Mouse (Mus musculus) mature B cell (primary cell): ENCODE results near the gene Pknox1.
"Not testable (repeated sequence)": the region's sequence is repeated elsewhere in the genome, so short reads cannot be mapped to it uniquely, and the experiment has no call there.

ENCODE experiments used
- in situ Hi-C: fragments of 300-500 bp; cut with MboI; formaldehyde crosslinking; loops from 2 replicates; pipeline ENCODE4 v1.14.3; 2019

Pknox1 gene

DNA sequence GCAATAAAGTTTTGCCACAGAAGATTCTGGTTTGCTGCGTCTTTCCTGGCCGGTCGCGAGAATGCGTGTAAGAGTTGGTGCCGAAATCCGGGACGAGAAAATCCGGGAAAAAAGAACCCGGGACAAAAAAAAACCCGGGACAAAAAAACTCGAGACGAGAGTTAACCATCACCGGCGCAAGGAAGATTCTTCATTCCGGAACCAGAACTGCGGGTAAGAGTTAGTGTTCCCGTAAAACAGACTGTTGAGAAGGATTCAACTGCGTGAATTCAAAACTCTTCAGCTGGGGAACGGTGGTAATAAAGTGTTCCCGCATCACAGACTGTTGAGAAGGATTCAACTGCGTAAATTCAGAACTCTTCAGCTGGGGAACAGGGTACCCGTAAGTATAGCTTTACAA lies 11.9 kb upstream of the Pknox1 start:
- in situ Hi-C loops, result not testable (repeated sequence)

DNA sequence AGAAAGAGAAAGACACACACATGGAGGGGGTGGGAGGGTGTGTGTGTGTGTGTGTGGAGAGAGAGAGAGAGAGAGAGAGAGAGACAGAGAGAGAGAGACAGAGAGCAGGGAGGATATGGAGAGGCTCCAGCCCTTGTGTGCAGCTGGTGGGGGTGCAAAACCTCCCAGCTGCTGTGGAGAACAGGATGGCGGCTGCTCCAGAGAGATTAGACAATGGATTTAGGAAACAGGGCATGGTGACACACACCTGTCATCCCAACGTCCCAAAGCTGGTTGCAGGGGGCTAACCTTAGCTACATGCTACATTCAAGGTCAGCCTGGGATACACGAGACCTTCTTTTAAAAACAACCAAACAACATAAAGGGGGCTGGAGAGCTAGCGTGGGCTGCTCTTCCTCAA lies 8.3 kb upstream of the Pknox1 start:
- in situ Hi-C loops, result no loop called here

DNA sequence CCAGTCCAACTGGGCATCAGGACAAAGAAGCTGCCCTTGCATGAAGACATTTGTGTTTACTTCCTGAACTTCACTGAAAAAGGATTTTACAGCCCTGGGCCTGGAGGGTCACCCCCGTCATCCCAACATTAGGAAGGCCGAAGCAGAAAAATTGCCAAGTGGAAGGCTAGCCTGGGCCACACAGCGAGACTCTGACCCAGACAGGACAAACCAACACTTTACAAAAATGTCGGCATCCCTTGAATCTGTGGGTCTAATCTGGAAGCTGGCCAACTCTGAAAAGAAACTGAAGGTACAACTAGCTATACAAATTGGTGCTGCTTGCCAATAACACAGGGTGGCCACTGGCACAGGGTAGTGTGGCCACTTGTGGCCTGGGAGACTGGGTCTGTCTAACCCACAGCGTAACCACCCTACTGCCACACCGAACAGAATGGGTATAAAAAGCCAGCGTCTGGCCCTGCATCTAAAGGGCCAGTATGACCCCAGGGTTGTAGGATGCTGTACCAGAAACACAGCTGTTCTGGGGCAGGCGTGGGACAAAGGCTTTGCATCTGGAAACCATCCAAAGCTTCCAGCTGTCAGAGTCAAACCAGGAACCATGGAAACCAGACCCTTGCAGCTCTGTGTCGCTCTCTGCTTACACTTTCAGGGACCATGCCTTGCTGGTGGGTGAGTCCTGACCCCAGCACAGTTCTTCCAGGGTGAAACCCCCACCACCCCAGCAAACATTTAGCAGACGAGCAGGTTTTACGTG lies 7.2 kb upstream of the Pknox1 start:
- in situ Hi-C loops, result no loop called here

DNA sequence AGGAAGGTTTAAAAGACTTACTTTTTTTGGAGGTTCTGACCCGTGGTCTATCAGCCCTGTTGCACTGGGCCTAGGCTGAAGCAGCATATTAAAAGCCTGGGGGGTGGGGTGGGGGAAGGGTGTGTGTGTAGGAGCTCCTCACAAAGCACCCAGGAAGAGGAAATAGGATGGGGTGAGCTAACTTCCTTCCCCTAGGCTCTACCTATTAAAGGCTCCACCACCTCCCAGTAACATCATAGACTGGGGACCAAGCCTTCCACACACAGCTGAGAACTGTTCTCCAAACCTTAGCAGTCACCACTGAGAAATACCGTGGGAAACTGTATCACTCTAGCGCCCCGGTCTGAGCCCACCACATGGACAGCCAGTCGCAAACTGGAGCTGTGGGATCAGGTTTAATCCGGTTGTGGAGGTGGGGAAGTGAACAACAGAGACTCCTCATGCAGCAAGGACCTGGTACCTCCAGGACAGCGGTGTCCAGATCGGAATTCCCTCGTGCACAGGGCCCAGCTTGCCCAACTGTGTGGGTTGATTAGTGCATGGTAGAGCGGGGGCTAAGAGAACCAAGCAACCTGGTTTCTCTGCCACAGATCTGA lies 6.5 kb upstream of the Pknox1 start:
- in situ Hi-C loops, result no loop called here

DNA sequence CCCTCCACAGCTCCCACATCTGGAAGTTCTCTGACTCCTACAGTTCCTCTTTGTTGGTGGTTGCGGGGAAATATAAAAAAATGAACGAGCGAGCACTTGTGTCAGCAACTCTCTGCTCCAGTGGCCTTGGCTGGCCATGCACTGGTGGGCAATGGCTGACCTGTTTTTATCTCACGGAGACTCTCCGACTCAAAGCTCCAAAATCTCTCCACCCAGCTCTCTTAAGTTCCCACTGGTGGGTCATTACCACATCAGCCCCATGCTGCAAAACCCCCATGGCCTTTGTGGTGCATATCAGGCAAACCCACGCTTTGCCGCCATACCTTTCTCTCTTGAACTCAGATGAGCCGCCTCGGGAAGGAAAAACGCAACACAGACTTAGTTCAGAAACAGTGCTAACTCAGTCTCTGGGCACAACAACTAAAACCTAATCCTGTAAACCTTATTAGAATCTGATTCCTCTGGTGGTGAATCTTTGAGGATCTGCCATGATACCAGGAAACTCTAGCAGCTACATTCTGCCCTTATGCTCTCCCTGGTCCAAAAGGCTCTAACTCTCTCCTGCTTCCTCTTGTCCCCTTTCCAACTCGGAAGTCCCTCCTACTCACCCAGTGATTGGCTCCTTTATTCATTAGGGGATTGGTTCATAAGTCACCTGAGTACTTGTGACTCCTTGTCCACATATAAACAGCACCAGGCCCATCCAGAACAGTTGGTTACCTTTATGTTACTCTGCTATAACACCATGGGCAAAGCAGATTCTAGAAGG lies 5.3 kb upstream of the Pknox1 start:
- in situ Hi-C loops, result no loop called here

DNA sequence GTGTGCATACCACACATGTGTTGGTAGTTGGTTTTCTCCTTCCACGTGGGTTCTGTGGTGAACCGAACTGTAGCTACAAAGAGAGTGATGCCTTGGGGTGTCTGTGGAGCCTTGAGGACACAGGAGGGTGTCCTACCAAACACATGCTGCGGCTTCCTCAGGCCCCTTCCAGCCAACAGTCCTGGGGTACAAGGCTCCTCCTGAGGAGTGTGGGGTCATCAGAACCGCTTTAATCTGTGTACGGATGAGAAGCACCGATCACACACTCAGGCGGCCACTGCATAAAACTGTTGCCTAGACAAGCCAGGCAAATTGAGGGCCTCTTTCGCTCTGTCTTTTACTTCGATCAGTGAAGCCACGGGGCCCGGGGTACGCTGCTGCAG lies 911 bp upstream of the Pknox1 start:
- in situ Hi-C loops, result loop anchor here (5.0 kb wide), 1 partner anchor 46 kb away; the partner anchor contains the start of gene Wdr4

DNA sequence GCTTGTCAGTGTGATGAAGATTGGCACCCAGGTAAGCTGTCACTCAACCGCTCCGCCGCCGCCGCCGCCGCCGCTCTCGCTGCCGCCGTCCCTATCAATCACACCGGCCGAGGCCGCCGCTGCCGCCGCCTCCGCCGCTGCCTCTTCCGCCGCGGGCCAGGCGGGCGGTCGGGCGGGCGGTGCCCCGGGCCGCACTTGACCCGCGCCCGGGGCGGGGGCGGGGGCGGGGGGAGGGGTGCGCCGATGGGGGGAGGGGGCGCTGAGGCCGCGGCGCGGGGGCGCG lies 265 bp downstream of the Pknox1 start:
- in situ Hi-C loops, result loop anchor here (5.0 kb wide), 1 partner anchor 47 kb away; the partner anchor contains the start of gene Wdr4

DNA sequence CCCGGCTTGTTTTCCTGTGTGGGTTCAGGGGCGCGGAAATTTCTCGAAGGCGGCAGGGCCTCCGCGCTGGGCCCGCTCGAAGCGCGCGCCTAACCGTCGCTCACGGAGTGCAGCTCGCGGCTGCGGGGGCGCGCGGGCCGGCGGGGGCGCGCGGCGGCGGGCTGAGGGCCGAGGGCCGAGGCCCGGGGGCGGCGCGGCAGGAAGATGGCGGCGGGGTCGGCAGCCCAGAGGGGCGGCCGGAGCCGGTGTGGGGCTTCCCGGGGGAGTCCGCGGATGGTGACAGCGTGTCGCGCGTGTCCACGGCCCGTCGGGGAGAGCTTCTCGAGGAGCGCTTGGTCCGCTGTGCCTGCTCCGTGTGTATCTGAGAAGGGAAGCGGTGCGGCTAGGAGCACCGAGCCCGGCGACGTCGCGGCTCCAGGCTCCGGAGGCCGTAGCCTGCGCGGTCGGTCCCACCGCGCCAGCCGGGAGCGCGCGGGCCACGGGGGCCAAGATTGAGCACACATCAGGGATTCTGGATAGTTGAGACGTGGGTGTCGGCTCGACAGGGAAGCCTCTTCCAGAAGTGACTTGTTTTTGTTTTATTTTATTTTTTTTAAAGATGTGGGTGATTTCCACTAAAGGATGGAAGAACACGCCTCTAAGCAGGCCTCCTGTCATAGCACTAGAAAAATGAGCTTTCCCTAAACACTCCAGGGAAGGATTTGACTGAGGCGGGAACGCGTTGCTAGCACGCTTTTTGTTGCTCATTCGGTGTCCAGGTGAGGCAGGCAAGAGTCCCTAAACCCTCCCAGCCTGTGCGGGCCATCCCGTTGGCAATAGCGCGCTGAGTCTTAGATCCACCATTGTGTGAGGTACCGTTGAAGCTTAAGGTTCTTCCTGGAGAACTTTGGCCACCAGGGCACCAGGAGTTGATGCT lies 865 bp downstream of the Pknox1 start:
- in situ Hi-C loops, result no loop called here

DNA sequence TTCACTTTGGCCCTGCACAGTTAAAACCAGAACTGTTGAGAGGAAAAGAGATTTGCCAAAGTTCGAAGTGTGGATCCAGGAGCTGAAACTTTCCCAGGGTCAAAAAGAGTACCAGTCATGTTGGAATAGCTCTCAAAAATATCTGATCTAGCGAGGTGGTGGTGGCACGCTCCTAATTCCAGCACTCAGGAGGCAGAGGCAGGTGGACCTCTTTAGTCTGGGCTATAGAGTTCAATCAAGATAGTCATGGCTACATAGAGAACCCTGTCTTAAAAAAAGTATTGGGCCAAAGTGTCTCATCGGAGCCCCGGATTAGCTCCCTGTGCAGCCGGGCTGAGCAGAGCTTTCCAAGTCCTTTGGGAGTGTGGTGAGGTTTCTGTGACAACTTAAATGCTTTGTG lies 1.7 kb downstream of the Pknox1 start:
- in situ Hi-C loops, result no loop called here

DNA sequence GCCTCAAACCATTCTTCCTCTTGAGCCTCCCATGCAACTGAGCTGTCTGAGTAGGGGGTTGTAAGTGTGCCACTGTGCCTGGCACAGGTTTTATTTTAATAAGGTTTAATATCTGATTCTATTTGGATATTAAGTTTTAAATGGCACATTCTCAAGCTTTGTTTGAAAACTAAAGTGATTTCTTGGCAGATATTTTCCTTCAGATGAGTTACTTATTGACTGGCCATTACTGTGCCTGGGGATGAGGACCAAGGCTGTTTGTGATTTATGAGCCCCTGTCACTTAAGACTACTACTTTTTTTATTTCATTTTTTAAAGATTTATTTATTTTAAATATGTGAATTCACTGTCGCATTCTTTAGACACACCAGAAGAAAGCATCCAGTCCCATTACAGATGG lies 5.2 kb downstream of the Pknox1 start:
- in situ Hi-C loops, result no loop called here

DNA sequence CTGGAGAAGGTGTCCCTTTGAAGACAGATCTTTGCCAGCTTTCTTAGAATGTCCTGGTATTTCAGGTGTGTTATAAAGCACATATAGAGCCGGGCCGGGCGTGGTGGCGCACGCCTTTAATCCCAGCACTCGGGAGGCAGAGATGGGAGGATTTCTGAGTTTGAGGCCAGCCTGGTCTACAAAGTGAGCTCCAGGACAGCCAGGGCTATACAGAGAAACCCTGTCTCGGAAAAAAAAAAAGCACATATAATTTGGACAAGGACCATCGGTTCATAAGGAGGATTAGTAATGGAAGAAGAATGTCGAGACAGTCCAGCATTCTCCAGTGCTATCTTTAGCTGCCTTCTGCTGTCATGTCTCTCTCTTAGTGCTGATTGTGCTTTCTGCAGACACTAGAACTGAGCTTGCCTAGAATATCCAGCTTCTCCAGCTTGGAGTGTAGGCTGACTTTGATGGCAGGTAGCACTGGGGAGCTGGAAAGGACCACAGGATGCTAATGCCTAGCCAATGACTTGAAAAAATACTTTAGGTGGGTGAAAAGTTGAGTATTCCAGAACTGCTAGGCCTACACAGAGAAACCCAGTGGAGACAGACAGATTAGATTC lies 5.9 kb downstream of the Pknox1 start:
- in situ Hi-C loops, result no loop called here

DNA sequence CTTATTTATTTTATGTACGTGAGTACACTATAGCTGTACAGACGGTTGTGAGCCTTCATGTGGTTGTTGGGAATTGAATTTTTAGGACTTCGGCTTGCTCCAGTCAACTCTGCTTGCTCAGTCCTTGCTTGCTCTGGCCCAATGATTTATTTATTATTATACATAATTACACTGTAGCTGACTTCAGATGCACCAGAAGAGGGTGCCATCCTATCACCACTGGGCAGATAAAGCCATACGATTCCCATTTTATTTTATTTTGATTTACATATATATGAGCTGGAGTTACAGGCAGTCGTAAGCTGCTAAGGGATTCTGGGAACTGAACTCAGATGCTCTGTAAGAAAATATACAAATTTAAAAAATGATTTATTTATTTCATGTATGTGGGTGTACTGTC lies 7.2 kb downstream of the Pknox1 start:
- in situ Hi-C loops, result no loop called here

DNA sequence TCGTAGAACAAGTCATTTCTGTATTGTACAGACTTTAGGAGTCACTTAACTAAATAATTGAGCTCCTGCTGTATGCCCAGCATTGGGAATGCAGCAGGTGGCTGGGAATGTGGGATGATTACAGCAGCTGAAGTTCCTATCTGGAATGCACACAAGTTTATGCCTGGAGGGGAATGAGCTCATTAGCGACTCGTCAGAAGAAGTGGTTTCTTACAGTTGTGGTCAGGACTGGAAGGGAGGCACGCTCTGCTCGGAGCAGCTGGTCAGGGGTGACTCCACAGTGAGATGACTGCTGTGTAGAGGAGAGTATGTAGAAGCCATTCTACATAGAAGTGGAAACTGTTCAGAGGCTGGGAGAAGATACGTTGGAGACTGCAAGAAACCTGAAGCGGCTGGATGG lies 10.1 kb downstream of the Pknox1 start:
- in situ Hi-C loops, result no loop called here

DNA sequence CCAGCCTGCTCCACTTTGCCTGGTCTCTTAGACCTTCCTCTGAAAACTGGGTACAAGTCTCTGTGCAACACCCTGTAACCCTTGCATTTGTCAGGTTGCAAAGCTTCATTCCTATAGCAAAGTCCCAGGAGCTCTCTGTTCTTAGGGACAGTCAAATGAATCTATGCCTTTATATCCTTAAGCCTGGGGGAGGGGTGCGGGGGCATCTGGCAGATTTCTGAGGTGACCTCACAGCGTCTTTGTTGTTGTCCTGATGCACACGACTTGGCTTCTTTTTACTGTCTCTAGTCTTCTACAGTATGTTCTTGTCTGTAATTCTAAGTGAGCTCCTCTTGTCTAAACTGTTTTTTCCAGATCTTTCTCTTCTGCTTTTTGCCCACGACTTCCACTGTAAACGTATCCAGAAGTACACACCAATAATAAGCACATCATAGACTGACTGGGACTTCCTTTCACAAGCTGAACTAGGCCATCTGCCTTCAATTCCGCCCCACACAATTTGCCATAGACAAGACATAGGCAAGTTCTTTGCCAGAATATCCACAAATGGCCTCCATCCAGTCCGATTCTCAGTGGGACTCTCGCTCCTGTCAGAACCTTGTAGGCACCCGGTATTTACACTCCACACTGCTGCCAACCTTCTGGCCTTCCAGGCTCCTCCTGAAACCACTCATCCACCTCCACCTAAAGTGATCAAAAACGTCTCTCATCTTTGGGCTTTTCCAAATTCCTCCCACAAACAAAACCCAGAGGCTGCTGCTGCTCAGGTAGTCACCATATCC lies 12.1 kb downstream of the Pknox1 start:
- in situ Hi-C loops, result no loop called here

DNA sequence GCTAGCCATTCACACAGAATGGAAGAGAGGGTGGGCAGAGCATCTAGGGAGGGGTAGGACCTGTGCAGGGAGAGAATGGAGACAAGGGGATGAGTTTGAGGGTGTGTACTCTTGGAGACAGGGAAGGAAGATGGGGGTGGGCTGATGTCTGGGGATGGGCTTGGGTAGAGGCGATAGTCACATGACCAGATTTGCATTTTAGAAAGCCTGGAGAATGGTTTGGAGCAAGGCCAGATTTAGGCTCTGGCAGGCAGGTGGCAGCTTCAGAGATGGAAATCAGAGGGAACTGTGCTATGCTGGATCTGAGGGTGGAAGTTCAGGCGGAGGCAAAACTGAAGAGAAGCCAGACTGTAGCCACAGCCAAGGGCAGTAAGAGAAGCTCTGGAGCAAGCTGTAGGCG lies 15.8 kb downstream of the Pknox1 start:
- in situ Hi-C loops, result no loop called here

DNA sequence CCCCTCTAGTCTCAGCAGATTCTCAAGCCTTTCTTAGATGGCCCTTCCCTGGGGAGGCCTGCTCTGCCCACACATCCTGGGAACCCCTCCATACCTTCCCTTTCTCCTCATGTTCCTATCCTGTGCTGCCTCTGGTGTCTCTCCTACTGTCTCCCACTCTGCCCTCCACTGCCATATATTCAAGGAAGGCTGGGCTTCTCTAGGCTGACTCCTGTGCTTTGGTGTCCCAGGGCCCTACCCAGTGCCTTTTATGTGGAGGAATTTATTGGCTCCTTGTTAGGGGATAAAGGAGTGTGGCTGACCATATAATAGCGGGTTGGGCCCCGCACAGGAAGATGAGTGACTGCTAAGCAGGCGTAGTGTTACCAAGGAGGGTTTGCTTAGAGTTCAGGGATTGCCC lies 18.7 kb downstream of the Pknox1 start:
- in situ Hi-C loops, result no loop called here

DNA sequence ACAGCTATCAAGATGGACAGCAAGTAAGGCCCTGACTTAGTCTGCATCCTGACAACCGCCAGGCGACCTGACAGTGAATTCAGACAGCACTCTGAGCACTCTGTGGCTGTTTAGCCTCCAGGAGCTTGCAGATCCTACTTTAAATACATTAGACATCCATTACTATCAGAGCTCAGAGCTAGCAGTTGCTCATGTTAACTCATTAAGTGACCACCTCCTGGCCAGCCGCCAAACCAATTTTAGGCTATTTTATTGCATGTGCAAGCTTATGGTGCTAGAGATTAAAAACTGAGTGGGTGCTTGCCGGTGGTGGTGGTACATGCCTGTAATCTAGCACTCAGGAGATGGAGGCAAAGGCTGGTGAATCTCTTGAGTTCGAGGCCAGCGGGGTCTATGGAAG lies 19.2 kb downstream of the Pknox1 start:
- in situ Hi-C loops, result no loop called here

DNA sequence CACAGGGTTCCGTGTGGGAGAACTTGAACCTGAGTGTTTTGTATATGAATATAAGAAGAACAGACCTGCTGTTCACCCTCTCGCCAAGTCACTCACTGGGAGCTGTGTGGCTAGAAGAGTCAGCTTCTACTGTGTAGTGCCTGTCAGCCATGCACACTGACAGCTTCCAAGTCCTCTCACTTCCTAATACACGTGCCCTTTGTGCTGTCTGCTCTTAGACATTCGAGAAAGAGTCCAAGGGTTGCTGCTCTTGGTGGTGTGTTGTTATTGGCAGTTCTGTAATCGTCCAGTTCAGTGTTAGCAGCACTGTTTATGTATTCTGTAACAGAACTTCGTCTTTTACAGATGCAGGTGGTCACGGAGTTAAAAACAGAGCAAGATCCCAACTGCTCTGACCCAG lies 23.6 kb downstream of the Pknox1 start:
- in situ Hi-C loops, result no loop called here

DNA sequence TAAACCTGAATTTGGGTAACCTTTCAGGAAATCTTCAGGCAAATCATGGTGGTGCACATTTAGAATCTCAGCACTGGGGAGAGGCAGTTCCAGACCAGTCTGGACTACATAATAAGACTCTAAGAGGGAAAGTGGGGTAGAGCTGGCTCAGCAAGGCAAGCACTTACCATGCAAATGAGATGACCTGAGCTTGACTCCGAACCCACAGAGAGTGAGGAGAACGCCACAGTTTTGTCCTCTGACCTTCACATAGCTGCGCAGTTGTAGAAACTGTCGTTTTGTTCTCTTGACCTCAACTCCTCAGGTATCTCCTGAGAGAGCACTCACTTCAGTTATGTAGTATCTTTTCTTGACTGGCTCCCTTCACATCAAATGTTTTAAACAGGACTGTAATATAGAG lies 24.2 kb downstream of the Pknox1 start:
- in situ Hi-C loops, result no loop called here

DNA sequence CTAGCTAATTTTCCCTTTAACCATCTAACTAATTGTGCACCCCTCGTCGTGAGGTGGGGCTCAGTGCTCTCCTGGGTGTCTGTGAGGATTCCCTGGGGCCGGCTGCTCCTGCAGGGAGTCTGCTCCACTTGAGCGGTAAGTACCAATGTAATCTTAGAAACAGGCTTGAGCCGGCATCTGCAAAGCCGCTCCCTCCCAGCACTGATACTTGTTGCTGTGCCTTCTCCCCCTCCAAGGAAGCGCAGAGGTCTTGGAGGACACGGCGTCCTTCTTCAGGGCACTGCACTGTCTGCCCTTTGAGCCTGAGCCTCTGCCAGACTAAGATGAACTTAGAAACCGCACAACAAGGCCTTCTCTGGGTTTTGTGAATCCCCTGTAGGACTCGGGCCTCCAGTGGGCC lies 26.3 kb downstream of the Pknox1 start:
- in situ Hi-C loops, result no loop called here

DNA sequence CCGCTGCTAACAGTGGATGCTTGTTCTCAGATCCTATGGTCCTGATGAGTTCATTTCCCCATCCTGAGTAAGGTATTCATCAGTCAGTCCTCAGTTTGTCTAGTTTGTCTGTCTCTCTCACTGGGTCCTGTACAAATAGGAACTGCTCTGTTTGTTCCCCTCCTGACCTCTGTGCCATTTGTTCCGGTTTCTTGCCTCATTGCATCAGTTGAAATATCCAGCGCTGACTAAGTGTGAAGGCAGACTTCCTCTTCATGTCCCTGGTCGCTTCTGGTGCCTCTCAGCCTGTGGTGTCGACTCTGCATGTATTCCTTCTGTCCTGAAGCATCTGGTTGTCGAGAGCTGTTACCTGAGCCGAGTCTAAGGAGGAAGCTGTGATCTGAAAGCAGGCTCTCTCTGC lies 30.1 kb downstream of the Pknox1 start:
- in situ Hi-C loops, result no loop called here
